Mouse (Mus musculus): ENCODE data around the gene Car5b. TPM values are rescaled to one million over a fixed set of nuclear protein-coding genes. Genes with fewer than 3 reads are reported as not detected.

The Car5b gene
- polyA plus RNA-seq (2017; shearing (Covaris generic)) = 3.1 TPM

GRCm38 (mm10) chrX:164027607-164028289 is at the start of gene Car5b:
Gene Car5b, minus strand, starts transcription at chrX:164027997.

GRCm38 (mm10) chrX:164076040-164076775 is 48.4 kb upstream of the Car5b start, which contains the start of gene Siah1b:
Gene Siah1b, minus strand, starts transcription at chrX:164076493.

GRCm38 (mm10) chrX:163958467-163958875 is 69.3 kb downstream of the Car5b start, which contains the start of gene Zrsr2:
Gene Zrsr2, minus strand, starts transcription at chrX:163958661.

Other genes with a start within 250 kb of the Car5b start
- gene Ap1s2, start 119.0 kb downstream of the Car5b start, polyA plus RNA-seq (2017; shearing (Covaris generic)) = 19.0 TPM
- 59.4 TPM for gene Zrsr2, start 69.3 kb downstream of the Car5b start, polyA plus RNA-seq (2017; shearing (Covaris generic))
- 6.4 TPM for gene Siah1b, start 48.5 kb upstream of the Car5b start, polyA plus RNA-seq (2017; shearing (Covaris generic))
- not detected for gene Cltrn, start 60.8 kb upstream of the Car5b start, polyA plus RNA-seq (2017; shearing (Covaris generic))
- gene Ace2, start 111.3 kb upstream of the Car5b start, polyA plus RNA-seq (2017; shearing (Covaris generic)) = not detected
- gene Bmx, start 230.2 kb upstream of the Car5b start, polyA plus RNA-seq (2017; shearing (Covaris generic)) = not detected
- gene Pir, start 241.4 kb upstream of the Car5b start, polyA plus RNA-seq (2017; shearing (Covaris generic)) = not detected